Mouse (Mus musculus): ENCODE results near the gene Pde8b.

DNA sequence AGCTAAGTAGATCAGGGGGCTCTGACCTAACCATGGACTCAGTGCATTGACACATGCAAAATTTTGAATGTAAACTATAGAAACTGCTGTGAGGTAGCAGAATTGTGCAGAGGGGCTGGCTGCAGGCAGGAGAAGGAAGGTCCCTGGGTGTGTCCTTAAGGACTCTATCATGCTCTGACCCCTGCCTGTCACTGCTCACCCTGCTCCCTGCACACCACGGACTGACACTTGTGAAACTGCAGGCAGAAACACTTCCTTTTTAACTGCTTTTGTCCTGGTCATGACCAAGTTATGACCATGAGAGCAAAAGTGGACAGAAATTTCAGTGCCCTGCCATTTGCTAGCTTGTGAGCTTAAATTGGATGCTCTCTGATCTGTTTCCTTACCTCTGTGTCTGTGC is 206.0 kb downstream of the Pde8b start:
- TF ChIP-seq CTCF (IDR thresholded peaks at IDR 0.05; ENCODE audit: control insufficient read depth, insufficient read depth, low read length) (no peak), POLR2A (IDR thresholded peaks at IDR 0.05; ENCODE audit: borderline replicate concordance, control insufficient read depth, low read depth, low read length) (no peak)

Measured in bone marrow, adult 2 months (tissue).